Mouse (Mus musculus): ENCODE results near the gene Ric8a. TPM values are rescaled to one million over a fixed set of nuclear protein-coding genes. Genes with fewer than 3 reads are reported as not detected.

Gene Ric8a
- polyA plus RNA-seq, 1 experiment, result 79.5 TPM

DNA sequence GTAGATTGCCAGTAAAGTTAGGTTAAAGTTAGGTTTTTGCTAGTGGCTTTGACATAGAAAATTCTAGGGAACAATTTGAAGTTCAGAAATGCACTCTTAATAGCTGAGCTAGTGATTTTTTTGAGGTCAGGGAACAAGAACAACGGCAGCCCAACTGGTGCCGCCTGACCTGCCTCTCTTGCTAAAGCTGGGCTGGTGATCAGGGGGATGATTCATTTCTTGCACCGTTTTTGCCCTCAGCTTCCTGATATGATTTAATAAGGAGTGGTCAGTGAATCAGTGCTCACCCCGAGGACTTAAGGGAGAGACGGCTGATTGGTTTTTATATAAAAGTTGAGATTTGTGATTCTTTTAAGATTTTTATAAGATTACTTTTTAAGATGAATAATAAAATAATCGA lies 25.3 kb upstream of the Ric8a start:
- Histone ChIP-seq H3K4me3 (ENCODE audit: insufficient read depth, low read length) (no peak overlapping the region), H3K27ac (ENCODE audit: insufficient read depth, low read length) (no peak overlapping the region), H3K4me1 (ENCODE audit: control insufficient read depth, insufficient read depth, low read length) (peaks cover 2% of the 10 kb centered on the region; the same call in 1 of the 2 replicates)
- no peak for TF ChIP-seq POLR2A (IDR thresholded peaks at IDR 0.05; ENCODE audit: extremely low read depth, insufficient read depth, low read length)
- no peak for TF ChIP-seq CTCF (IDR thresholded peaks at IDR 0.05; ENCODE audit: extremely low read depth, insufficient read depth, low read length)

GRCm38 (mm10) chr7:140833341-140833740 lies 23.4 kb upstream of the Ric8a start:
- H3K4me3 ChIP-seq (ENCODE audit: insufficient read depth, low read length), result no peak overlapping the region
- TF ChIP-seq CTCF (IDR thresholded peaks at IDR 0.05; ENCODE audit: extremely low read depth, insufficient read depth, low read length) (no peak), POLR2A (IDR thresholded peaks at IDR 0.05; ENCODE audit: extremely low read depth, insufficient read depth, low read length) (no peak)
- H3K27ac ChIP-seq (ENCODE audit: insufficient read depth, low read length), result no peak overlapping the region
- H3K4me1 ChIP-seq (ENCODE audit: control insufficient read depth, insufficient read depth, low read length), result no peaks in the 10 kb centered on the region

DNA sequence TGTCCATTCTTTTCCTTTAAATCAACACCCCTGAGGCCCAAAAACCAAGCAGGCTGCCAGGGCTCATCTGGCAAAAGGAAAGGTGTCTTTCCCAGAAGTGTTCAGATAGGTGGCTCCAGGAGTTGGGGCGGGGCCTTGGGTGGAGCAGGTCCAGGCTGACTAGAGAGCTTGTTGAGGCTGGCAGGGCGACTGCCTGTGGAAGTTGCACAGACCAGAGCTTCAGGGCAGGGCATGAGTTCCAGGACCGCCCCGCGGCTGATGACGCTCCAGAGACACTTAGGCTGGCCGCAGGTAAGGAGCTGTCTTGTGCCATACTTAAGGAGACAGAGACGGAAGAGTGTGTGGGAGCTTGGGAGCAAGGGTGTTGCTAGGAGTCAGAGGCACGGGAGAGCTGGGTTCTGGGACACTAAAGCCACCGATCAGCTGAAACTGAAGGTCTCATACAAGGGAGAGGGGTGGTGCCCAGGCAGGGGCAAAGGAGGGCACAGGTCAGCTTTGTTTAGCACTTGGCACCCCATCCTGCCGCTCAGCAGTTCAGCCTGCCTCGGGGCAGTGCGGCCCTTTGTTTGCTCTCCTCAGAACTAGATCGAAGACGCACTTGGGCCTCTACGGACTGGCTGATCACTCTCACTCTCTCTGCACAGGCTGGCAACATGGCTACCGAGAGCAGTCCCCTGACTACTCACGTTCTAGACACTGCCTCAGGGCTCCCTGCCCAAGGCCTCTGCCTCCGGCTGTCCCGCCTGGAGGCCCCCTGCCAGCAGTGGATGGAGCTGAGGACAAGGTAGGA lies 21.6 kb upstream of the Ric8a start, which contains the start of gene Urah:
Gene Urah, plus strand, starts transcription at position 51 of the 790 bp plus-strand sequence.
- Histone ChIP-seq H3K4me1 (ENCODE audit: control insufficient read depth, insufficient read depth, low read length) (no peaks in the 10 kb centered on the region), H3K4me3 (ENCODE audit: insufficient read depth, low read length) (no peak within 1 kb of the TSS), H3K27ac (ENCODE audit: insufficient read depth, low read length) (no peak within 1 kb of the TSS)
- no peak for TF ChIP-seq CTCF (IDR thresholded peaks at IDR 0.05; ENCODE audit: extremely low read depth, insufficient read depth, low read length)

DNA sequence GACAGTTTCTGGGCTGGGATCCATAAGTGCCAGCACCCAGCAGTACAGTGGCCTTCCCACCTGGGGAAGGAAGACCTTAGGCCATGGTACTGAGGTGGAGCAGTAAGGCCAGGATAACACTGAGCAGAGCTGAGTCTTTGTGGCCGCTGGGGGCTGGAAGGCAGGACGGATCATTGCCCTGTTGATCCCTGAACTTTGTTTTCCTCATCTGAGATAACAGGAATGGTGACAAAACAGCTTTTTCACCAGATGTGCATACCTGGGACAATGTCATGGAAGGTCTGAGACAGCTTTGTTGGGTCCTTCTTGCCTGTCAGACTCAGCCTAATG lies 21.0 kb upstream of the Ric8a start:
- no peak overlapping the region for H3K27ac ChIP-seq (ENCODE audit: insufficient read depth, low read length)
- no peak for TF ChIP-seq CTCF (IDR thresholded peaks at IDR 0.05; ENCODE audit: extremely low read depth, insufficient read depth, low read length)
- TF ChIP-seq POLR2A (IDR thresholded peaks at IDR 0.05; ENCODE audit: extremely low read depth, insufficient read depth, low read length), result no peak
- H3K4me3 ChIP-seq (ENCODE audit: insufficient read depth, low read length), result no peak overlapping the region
- no peaks in the 10 kb centered on the region for H3K4me1 ChIP-seq (ENCODE audit: control insufficient read depth, insufficient read depth, low read length)

DNA sequence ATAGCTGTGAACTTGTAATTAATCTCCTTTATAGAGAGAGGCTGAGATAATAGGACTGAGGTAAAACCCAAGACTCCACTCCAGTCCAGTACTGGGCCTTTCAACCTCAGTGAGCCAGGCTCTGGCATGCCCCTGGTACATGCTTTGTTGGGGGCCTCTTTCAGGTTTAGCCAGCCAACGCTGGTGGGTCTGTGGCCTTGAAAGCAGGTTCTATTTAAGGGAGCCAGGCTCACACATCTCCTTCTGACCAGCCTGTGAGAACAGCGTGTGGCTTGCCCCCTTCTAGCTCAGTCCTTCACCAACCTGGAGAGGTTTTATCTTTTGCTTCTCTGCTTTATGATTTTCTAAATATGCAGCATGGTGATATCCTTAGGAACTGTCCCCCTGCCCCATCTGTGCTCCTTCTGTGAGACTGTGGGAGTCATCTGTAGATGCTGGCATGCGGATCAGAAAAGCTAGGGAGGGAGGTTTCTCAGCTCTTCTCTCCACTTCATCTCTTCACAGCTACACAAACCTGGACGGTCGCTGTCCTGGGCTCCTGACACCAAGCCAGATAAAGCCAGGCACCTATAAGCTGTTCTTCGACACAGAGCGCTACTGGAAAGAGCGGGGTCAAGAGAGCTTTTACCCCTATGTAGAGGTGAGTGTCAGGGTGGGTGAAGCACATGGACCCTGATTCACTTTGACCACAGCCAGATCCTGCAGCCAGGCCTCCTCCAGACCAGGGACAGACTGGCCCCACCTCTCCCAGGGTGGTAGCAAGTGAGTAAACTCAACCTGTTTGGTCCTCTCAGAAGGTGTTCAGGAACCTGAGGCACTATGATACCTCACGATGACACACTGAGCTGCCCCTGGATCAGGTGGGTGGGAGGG lies 20.3 kb upstream of the Ric8a start:
- no peak for TF ChIP-seq CTCF (IDR thresholded peaks at IDR 0.05; ENCODE audit: extremely low read depth, insufficient read depth, low read length)
- no peak for TF ChIP-seq POLR2A (IDR thresholded peaks at IDR 0.05; ENCODE audit: extremely low read depth, insufficient read depth, low read length)
- no peaks in the 10 kb centered on the region for H3K4me1 ChIP-seq (ENCODE audit: control insufficient read depth, insufficient read depth, low read length)
- no peak overlapping the region for H3K27ac ChIP-seq (ENCODE audit: insufficient read depth, low read length)
- no peak overlapping the region for H3K4me3 ChIP-seq (ENCODE audit: insufficient read depth, low read length)

- no peak overlapping the region for H3K27ac ChIP-seq (ENCODE audit: insufficient read depth, low read length)
These were observed 17.2 kb upstream of the Ric8a start for GRCm38 (mm10) chr7:140839556-140839955.

DNA sequence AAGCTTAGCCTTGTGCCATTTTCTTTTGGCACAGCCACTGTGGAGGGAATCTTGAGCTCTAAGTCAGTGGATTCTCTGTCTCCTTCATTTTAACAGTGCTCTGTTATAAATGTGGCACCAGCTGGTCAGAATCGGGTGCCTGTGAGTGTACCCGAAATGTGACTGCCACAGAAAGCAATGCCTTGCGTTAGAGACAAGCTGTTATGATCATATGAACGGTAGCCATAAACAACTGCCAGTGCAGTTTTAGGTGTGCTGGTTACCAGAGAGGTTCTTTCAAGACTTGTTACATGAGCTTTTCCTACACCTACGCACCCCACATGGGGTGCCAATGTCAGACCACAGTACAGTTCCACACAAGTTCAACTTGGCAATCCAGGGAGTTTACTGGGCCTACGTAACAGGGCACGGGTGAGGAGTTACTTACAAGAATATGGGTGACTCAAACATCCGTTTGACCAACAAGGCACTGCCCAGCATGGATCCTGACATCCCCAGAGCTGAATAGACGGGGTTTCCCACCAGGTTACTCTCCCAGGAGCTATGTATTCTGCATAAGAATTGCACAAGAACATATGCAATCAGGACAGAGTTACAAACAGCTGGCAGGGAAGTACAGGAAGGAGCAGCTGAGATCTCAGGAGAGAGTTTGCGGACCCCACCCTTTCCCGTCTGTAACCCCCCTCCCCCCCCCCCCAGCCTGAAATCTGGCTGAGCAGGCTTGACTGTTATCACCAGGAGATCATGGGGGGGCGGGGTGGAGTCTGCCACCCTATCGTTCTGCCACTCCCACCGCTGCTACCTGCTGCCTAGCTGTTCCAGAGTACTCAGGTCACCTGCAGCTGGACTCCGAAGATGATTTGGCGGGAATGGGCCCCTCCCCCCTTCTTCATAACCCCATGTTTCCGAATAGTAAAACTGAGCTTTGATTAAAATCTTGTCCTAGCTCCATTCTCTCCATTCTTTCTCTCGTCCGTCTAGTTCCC lies 15.7 kb upstream of the Ric8a start:
- TF ChIP-seq POLR2A (IDR thresholded peaks at IDR 0.05; ENCODE audit: extremely low read depth, insufficient read depth, low read length) (no peak), CTCF (IDR thresholded peaks at IDR 0.05; ENCODE audit: extremely low read depth, insufficient read depth, low read length) (no peak)
- no peak overlapping the region for H3K27ac ChIP-seq (ENCODE audit: insufficient read depth, low read length)
- H3K4me3 ChIP-seq (ENCODE audit: insufficient read depth, low read length), result no peak overlapping the region
- no peaks in the 10 kb centered on the region for H3K4me1 ChIP-seq (ENCODE audit: control insufficient read depth, insufficient read depth, low read length)

More at GRCm38 (mm10) chr7:140839556-140839955, 17.2 kb upstream of the Ric8a start:
- Histone ChIP-seq H3K4me3 (ENCODE audit: insufficient read depth, low read length) (no peak overlapping the region), H3K4me1 (ENCODE audit: control insufficient read depth, insufficient read depth, low read length) (no peaks in the 10 kb centered on the region)
- TF ChIP-seq CTCF (IDR thresholded peaks at IDR 0.05; ENCODE audit: extremely low read depth, insufficient read depth, low read length) (no peak), POLR2A (IDR thresholded peaks at IDR 0.05; ENCODE audit: extremely low read depth, insufficient read depth, low read length) (no peak)

DNA sequence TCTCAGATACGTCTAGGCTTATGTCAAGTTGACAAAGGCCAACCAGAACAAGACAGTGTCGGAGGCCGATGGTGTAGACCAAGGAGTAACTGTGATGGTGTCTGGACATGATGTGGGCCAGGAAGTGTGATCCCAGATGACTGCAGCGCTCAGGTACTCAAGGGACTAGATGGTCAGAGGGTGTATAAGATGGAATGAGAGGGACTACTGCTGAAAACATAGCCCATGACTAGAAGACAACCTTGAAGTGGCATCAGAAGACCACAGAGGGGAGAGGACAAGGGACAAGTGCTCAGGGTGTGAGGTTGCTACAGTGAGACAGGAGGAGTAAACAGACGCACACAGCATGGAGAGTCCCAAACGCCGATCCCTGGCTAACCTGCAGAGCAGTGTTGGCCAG lies 13.0 kb upstream of the Ric8a start:
- no peak overlapping the region for H3K4me3 ChIP-seq (ENCODE audit: insufficient read depth, low read length)
- H3K27ac ChIP-seq (ENCODE audit: insufficient read depth, low read length), result no peak overlapping the region
- no peak for TF ChIP-seq CTCF (IDR thresholded peaks at IDR 0.05; ENCODE audit: extremely low read depth, insufficient read depth, low read length)
- TF ChIP-seq POLR2A (IDR thresholded peaks at IDR 0.05; ENCODE audit: extremely low read depth, insufficient read depth, low read length), result no peak
- no peaks in the 10 kb centered on the region for H3K4me1 ChIP-seq (ENCODE audit: control insufficient read depth, insufficient read depth, low read length)
